Mouse (Mus musculus) heart, embryonic 15.5 days (tissue): ENCODE measurements around the gene Tmem54. TPM values are rescaled to one million over a fixed set of nuclear protein-coding genes. Genes with fewer than 3 reads are reported as not detected.
A peak's percentile ranks its signal among the peaks of the same experiment; 100 is the strongest.

ENCODE experiments used
- ATAC-seq: fragments of 200-750 bp; cut with Nextera tagmentation; replicated peaks from 2 replicates; pipeline ENCODE4 v1.8.0; 2017; ENCODE audit warnings: low read depth, moderate TSS enrichment; ENCODE audit not compliant: insufficient number of reproducible peaks, insufficient read depth, low FRiP score
- H3K27ac ChIP-seq: fragments of 300-500 bp; sonication (generic); 2 replicates; pipeline ENCODE4 v1.5.1; 2015; ENCODE audit warnings: mild to moderate bottlenecking, inconsistent platforms
- H3K27me3 ChIP-seq: fragments of 300-500 bp; sonication (generic); 2 replicates; pipeline ENCODE4 v1.6.1; 2015; ENCODE audit warnings: inconsistent platforms
- H3K36me3 ChIP-seq: fragments of 300-500 bp; sonication (generic); 2 replicates; pipeline ENCODE4 v1.6.1; 2015; ENCODE audit warnings: mild to moderate bottlenecking, inconsistent platforms
- H3K4me1 ChIP-seq: fragments of 300-500 bp; sonication (generic); replicated peaks from 2 replicates; pipeline ENCODE4 v1.6.1; 2015; ENCODE audit warnings: inconsistent platforms
- H3K4me2 ChIP-seq: fragments of 300-500 bp; sonication (generic); 2 replicates; pipeline ENCODE4 v1.6.1; 2015; ENCODE audit warnings: inconsistent platforms, mild to moderate bottlenecking, moderate library complexity
- H3K4me3 ChIP-seq: fragments of 300-500 bp; sonication (generic); 2 replicates; pipeline ENCODE4 v1.5.1; 2015; ENCODE audit warnings: mild to moderate bottlenecking, inconsistent platforms
- H3K9ac ChIP-seq: fragments of 300-500 bp; sonication (generic); 2 replicates; pipeline ENCODE4 v1.6.1; 2015; ENCODE audit warnings: mild to moderate bottlenecking, inconsistent platforms
- H3K9me3 ChIP-seq: fragments of 300-500 bp; sonication (generic); replicated peaks from 2 replicates; pipeline ENCODE4 v1.6.1; 2016; ENCODE audit warnings: inconsistent platforms
- WGBS: fragments of 180-500 bp; shearing (Covaris S2); methylation state at CpG from one replicate; pipeline ENCODE4 v1.1.7; 2015; ENCODE audit warnings: mixed read lengths; 5-methylcytosine and 5-hydroxymethylcytosine counted together
- polyA plus RNA-seq: library from polyadenylated mRNA; unstranded; fragments of >200 nt; fragmentation: Nextera tagmentation; extraction: Ambion mirVana; gene quantifications from 2 replicates; pipeline ENCODE4 v1.2.1, GENCODE M21; 2015

Tmem54 gene
- 0.35 and 1.6 TPM in 2 replicates for polyA plus RNA-seq

GRCm38 (mm10) chr4:129105356-129105755 is at the start of gene Tmem54:
Gene Tmem54, plus strand, starts transcription at chr4:129105548.
- Histone ChIP-seq H3K9me3 (no peaks in the 10 kb centered on the region), H3K27me3 (peaks cover 59% of the 10 kb centered on the region), H3K4me2 (peak within 1 kb of the TSS; percentile 49), H3K36me3 (no peaks in the 10 kb centered on the region), H3K27ac (no peak within 1 kb of the TSS), H3K9ac (no peak within 1 kb of the TSS), H3K4me3 (peak within 1 kb of the TSS; percentile 25), H3K4me1 (peaks cover 7% of the 10 kb centered on the region)
- 1% methylated on average over 40 of the region's 40 CpGs for WGBS
- ATAC-seq = 0 out of 2 replicates have a peak, but pooled peaks have one; percentile 48

GRCm38 (mm10) chr4:129055562-129055961 is 49.8 kb upstream of the Tmem54 start:
- Histone ChIP-seq H3K9me3 (no peaks in the 10 kb centered on the region), H3K4me1 (peaks cover 31% of the 10 kb centered on the region), H3K9ac (no peak overlapping the region), H3K4me3 (no peak overlapping the region), H3K36me3 (no peaks in the 10 kb centered on the region), H3K27ac (no peak overlapping the region), H3K27me3 (0 out of 2 replicates have a peak, but pooled peaks cover 5% of the 10 kb centered on the region), H3K4me2 (no peak overlapping the region)
- no peak for ATAC-seq
- 81% methylated on average over 5 of the region's 5 CpGs for WGBS

- Histone ChIP-seq H3K4me2 (peak overlapping the region; percentile 100), H3K27ac (peak overlapping the region; percentile 92), H3K36me3 (no peaks in the 10 kb centered on the region), H3K4me1 (peaks cover 19% of the 10 kb centered on the region), H3K9me3 (no peaks in the 10 kb centered on the region), H3K27me3 (no peaks in the 10 kb centered on the region), H3K4me3 (peak overlapping the region; percentile 93), H3K9ac (peak overlapping the region; percentile 95)
- WGBS = 4% methylated on average over 44 of the region's 44 CpGs
- ATAC-seq = peak; percentile 95
These were observed 47.7 kb upstream of the Tmem54 start for GRCm38 (mm10) chr4:129057533-129058206.

- Histone ChIP-seq H3K27me3 (no peaks in the 10 kb centered on the region), H3K36me3 (no peaks in the 10 kb centered on the region), H3K9ac (peak within 1 kb of the TSS; percentile 95), H3K4me2 (peak within 1 kb of the TSS; percentile 100), H3K27ac (peak within 1 kb of the TSS; percentile 92), H3K4me3 (peak within 1 kb of the TSS; percentile 93), H3K9me3 (no peaks in the 10 kb centered on the region), H3K4me1 (peaks cover 19% of the 10 kb centered on the region)
- peak; percentile 52 for ATAC-seq
- under 1% methylated on average over 80 of the region's 107 CpGs for WGBS
These were observed 46.9 kb upstream of the Tmem54 start, which contains the start of gene Rnf19b for GRCm38 (mm10) chr4:129058207-129059092. Gene Rnf19b, plus strand, starts transcription at chr4:129058271.

GRCm38 (mm10) chr4:129059125-129059551 is 46.2 kb upstream of the Tmem54 start:
- H3K36me3 ChIP-seq = no peaks in the 10 kb centered on the region
- no peaks in the 10 kb centered on the region for H3K27me3 ChIP-seq
- H3K4me2 ChIP-seq = peak overlapping the region; percentile 100
- H3K9me3 ChIP-seq = no peaks in the 10 kb centered on the region
- H3K4me1 ChIP-seq = peaks cover 19% of the 10 kb centered on the region
- 4% methylated on average over 13 of the region's 13 CpGs for WGBS
- no peak for ATAC-seq
- peak overlapping the region; percentile 92 for H3K27ac ChIP-seq
- H3K9ac ChIP-seq = peak overlapping the region; percentile 95
- H3K4me3 ChIP-seq = peak overlapping the region; percentile 93

- Histone ChIP-seq H3K27me3 (no peaks in the 10 kb centered on the region), H3K4me2 (peak overlapping the region; percentile 100), H3K4me3 (peak overlapping the region; percentile 93), H3K4me1 (peaks cover 19% of the 10 kb centered on the region), H3K9me3 (no peaks in the 10 kb centered on the region), H3K27ac (no peak overlapping the region), H3K36me3 (no peaks in the 10 kb centered on the region), H3K9ac (peak overlapping the region; percentile 95; the same call in 1 of the 2 replicates)
- ATAC-seq = no peak
- 42% methylated on average over 4 of the region's 4 CpGs for WGBS
These were observed 45.4 kb upstream of the Tmem54 start for GRCm38 (mm10) chr4:129059922-129060321.

- Histone ChIP-seq H3K36me3 (no peaks in the 10 kb centered on the region), H3K27me3 (no peaks in the 10 kb centered on the region), H3K9me3 (no peaks in the 10 kb centered on the region), H3K4me3 (no peak overlapping the region), H3K4me2 (no peak overlapping the region), H3K9ac (no peak overlapping the region), H3K4me1 (peaks cover 19% of the 10 kb centered on the region), H3K27ac (no peak overlapping the region)
- WGBS = 98% methylated on average over 1 of the region's 1 CpGs
- ATAC-seq = no peak
These were observed 43.9 kb upstream of the Tmem54 start for GRCm38 (mm10) chr4:129061486-129061885.

GRCm38 (mm10) chr4:129062281-129063075 is 42.9 kb upstream of the Tmem54 start:
- H3K36me3 ChIP-seq = no peaks in the 10 kb centered on the region
- H3K4me1 ChIP-seq = peaks cover 17% of the 10 kb centered on the region
- H3K9ac ChIP-seq = no peak overlapping the region
- WGBS = 70% methylated on average over 3 of the region's 3 CpGs
- no peak overlapping the region for H3K27ac ChIP-seq
- H3K9me3 ChIP-seq = no peaks in the 10 kb centered on the region
- no peaks in the 10 kb centered on the region for H3K27me3 ChIP-seq
- ATAC-seq = no peak
- no peak overlapping the region for H3K4me2 ChIP-seq
- no peak overlapping the region for H3K4me3 ChIP-seq

GRCm38 (mm10) chr4:129065688-129066236 is 39.6 kb upstream of the Tmem54 start:
- Histone ChIP-seq H3K9ac (no peak overlapping the region), H3K4me2 (no peak overlapping the region), H3K27me3 (no peaks in the 10 kb centered on the region), H3K4me3 (no peak overlapping the region), H3K9me3 (no peaks in the 10 kb centered on the region), H3K27ac (no peak overlapping the region), H3K4me1 (peaks cover 2% of the 10 kb centered on the region), H3K36me3 (no peaks in the 10 kb centered on the region)
- ATAC-seq = no peak

GRCm38 (mm10) chr4:129067638-129068415 is 37.5 kb upstream of the Tmem54 start:
- ATAC-seq = no peak
- H3K9ac ChIP-seq = no peak overlapping the region

More at GRCm38 (mm10) chr4:129067638-129068415, 37.5 kb upstream of the Tmem54 start:
- Histone ChIP-seq H3K36me3 (no peaks in the 10 kb centered on the region), H3K27ac (no peak overlapping the region), H3K4me1 (peaks cover 12% of the 10 kb centered on the region), H3K9me3 (no peaks in the 10 kb centered on the region), H3K4me2 (no peak overlapping the region), H3K27me3 (no peaks in the 10 kb centered on the region), H3K4me3 (no peak overlapping the region)
- WGBS = 89% methylated on average over 5 of the region's 5 CpGs
